Comparison of ENCODE assay signal across 8 mouse cellular contexts in genomic region chr13:100014906-100015895, GRCm38 (mm10). TPM values are rescaled to one million over a fixed set of nuclear protein-coding genes. Genes with fewer than 3 reads are reported as not detected.
A peak's percentile ranks its signal among the peaks of the same experiment; 100 is the strongest.
DNase-seq lines count a peak whose midpoint lies in the region; ATAC-seq lines count a peak whose summit lies in the region.

TSS of gene Mccc2 (minus strand) at chr13:100015639.

- no peaks in the 10 kb centered on the region for H3K27me3 ChIP-seq in hindbrain, embryonic 16.5 days (replicated peaks; ENCODE audit: control insufficient read depth, insufficient read depth, low read length)

- H3K79me2 ChIP-seq in macrophage (ENCODE audit: inconsistent target): no peaks in the 10 kb centered on the region

- no peaks in the 10 kb centered on the region for H3K9me3 ChIP-seq in hindbrain, embryonic 16.5 days (ENCODE audit: control insufficient read depth, low read length)

- no peaks in the 10 kb centered on the region for H3K36me3 ChIP-seq in hindbrain, embryonic 16.5 days (ENCODE audit: control insufficient read depth, insufficient read depth, low read length)
- peaks cover 7% of the 10 kb centered on the region; the same call in 1 of the 2 replicates for H3K36me3 ChIP-seq in macrophage (ENCODE audit: inconsistent target)

- peak; percentile 100 for ATAC-seq in hindbrain, embryonic 16.5 days

- peak; percentile 82 for DNase-seq in WW6 (ENCODE audit: low read depth, low spot score)
- peak; percentile 64 to 82 for DNase-seq in cerebellum, postnatal 4 days (ENCODE audit: low spot score in 2 of 2)
- peak; percentile 77 for DNase-seq in gastrocnemius, adult 18-20 months (ENCODE audit: low spot score)
- peak; percentile 70 to 82 for DNase-seq in left cerebral cortex, adult 18-20 months (ENCODE audit: low spot score in 2 of 2)
- DNase-seq in right cerebral cortex, adult 18-20 months: peak; percentile 91
- DNase-seq in urinary bladder, postnatal 10 days (ENCODE audit: low spot score): peak; percentile 37

- H3K4me2 ChIP-seq in hindbrain, embryonic 16.5 days (ENCODE audit: low read length): peak within 1 kb of the TSS; percentile 93

- peak within 1 kb of the TSS; percentile 85 for H3K4me3 ChIP-seq in hindbrain, embryonic 16.5 days (ENCODE audit: low read length)
- peak within 1 kb of the TSS; percentile 58 for H3K4me3 ChIP-seq in macrophage (ENCODE audit: inconsistent target)

- peak within 1 kb of the TSS; percentile 64; the same call in 1 of the 2 replicates for H3K27ac ChIP-seq in hindbrain, embryonic 16.5 days (ENCODE audit: low read depth, low read length)
- no peak within 1 kb of the TSS for H3K27ac ChIP-seq in macrophage

- WGBS in hindbrain, embryonic 16.5 days: 6% methylated on average over 43 of the region's 47 CpGs
- WGBS in macrophage (ENCODE audit: missing documents): 3% methylated on average over 47 of the region's 47 CpGs

- H3K4me1 ChIP-seq in hindbrain, embryonic 16.5 days (ENCODE audit: control insufficient read depth, insufficient read depth, low read depth, low read length): peaks cover 13% of the 10 kb centered on the region

- H3K9ac ChIP-seq in hindbrain, embryonic 16.5 days (ENCODE audit: low read depth, low read length): peak within 1 kb of the TSS; percentile 88

RNA-seq across cellular contexts. Expression of gene Mccc2, which starts in this region (rescaled TPM):
- 10 to 100 TPM; 29.2 to 33.6 TPM for total RNA-seq in gastrocnemius, adult 18-20 months (2021)
- 39.2 and 41.8 TPM in 2 replicates for polyA plus RNA-seq in hindbrain, embryonic 16.5 days (2015; fragmentation: Nextera tagmentation; extraction: Ambion mirVana)
- total RNA-seq in left cerebral cortex, adult 18-20 months (2021): 10 to 100 TPM; 22.0 to 22.3 TPM
- 10 to 100 TPM in 19 of 26 experiments, 1 to 10 TPM in 7; 1.7 to 27.9 (median 17.8) TPM for total RNA-seq in macrophage (2018; cell fraction: chromatin; rRNA removed)
- total RNA-seq in macrophage (2018; cell fraction: cytosol; rRNA removed): 10 to 100 TPM in 8 of 26 experiments, 1 to 10 TPM in 18; 6.4 to 11.6 (median 9.0) TPM
- total RNA-seq in macrophage (2018; cell fraction: nucleus; rRNA removed): 10 to 100 TPM in 14 of 26 experiments, 1 to 10 TPM in 12; 2.0 to 19.5 (median 11.2) TPM
- polyA plus RNA-seq in macrophage (2018): 7.1 to 11.1 TPM (median 9.5 TPM) in 3 replicates

Comparison
In these comparisons a context has a peak if more than half of its experiments do, and no peak if none do; other contexts are left out.
1. DNase-seq: peak in every context shown above with its lines; median percentile 91 in right cerebral cortex, adult 18-20 months; 82 in WW6; 77 in gastrocnemius, adult 18-20 months; 76 in left cerebral cortex, adult 18-20 months; 73 in cerebellum, postnatal 4 days; 37 in urinary bladder, postnatal 10 days.